Mouse (Mus musculus) MEL (cell line): Measurements from ENCODE around the gene Mcfd2. TPM values are rescaled to one million over a fixed set of nuclear protein-coding genes. Genes with fewer than 3 reads are reported as not detected.

Source experiments
- polyA plus RNA-seq, 2 experiments: library from polyadenylated mRNA; stranded (reverse) in 1 of 2; unstranded in 1 of 2; fragments of >175 nt in 1 of 2; fragments of >200 nt in 1 of 2; gene quantifications; 2 replicates each; pipeline versions ENCODE4 v1.2.1 to v1.2.4; 2012; ENCODE audit warnings: low replicate concordance in 2 of 2, low read depth in 1 of 2; ENCODE audit not compliant: insufficient read length in 2 of 2, insufficient read depth in 1 of 2, missing spikeins in 1 of 2
- total RNA-seq: library from RNA; depleted of rRNA; stranded (reverse); fragments of 300-350 nt; gene quantifications from 2 replicates; pipeline ENCODE4 v1.2.3, GENCODE M21; 2012; rRNA removed

Gene Mcfd2
- total and polyA plus RNA-seq, 3 experiments: 50.4 to 52.6 TPM; not detected in 1

Other genes starting within 250 kb of the Mcfd2 start
- 24.1 and 24.8 TPM in 2 replicates for gene Pigf, start 240.5 kb downstream of the Mcfd2 start, total RNA-seq
- gene Pigf, start 240.5 kb downstream of the Mcfd2 start, polyA plus RNA-seq: 10 to 100 TPM in 1 of 2 experiments, not detected in 1; 19.2 TPM
- gene Cript, start 240.4 kb downstream of the Mcfd2 start, total RNA-seq: 29.9 and 30.2 TPM in 2 replicates
- gene Cript, start 240.4 kb downstream of the Mcfd2 start, polyA plus RNA-seq: 10 to 100 TPM in 1 of 2 experiments, not detected in 1; 41.8 TPM
- 6.0 and 6.4 TPM in 2 replicates for gene Socs5, start 158.3 kb downstream of the Mcfd2 start, total RNA-seq
- 1 to 10 TPM in 1 of 2 experiments, not detected in 1; 9.7 TPM for gene Socs5, start 158.3 kb downstream of the Mcfd2 start, polyA plus RNA-seq
- 19.9 and 22.8 TPM in 2 replicates for gene Ttc7, start 17.0 kb upstream of the Mcfd2 start, total RNA-seq
- gene Ttc7, start 17.0 kb upstream of the Mcfd2 start, polyA plus RNA-seq: 10 to 100 TPM in 1 of 2 experiments, not detected in 1; 42.4 TPM
- not detected in 2 replicates for gene Stpg4, start 161.8 kb upstream of the Mcfd2 start, total RNA-seq
- not detected for gene Stpg4, start 161.8 kb upstream of the Mcfd2 start, polyA plus RNA-seq
- gene Calm2, start 181.0 kb upstream of the Mcfd2 start, total RNA-seq: 208 and 253 TPM in 2 replicates
- gene Calm2, start 181.0 kb upstream of the Mcfd2 start, polyA plus RNA-seq: 100 to 1,000 TPM; 126 to 321 TPM